Mouse (Mus musculus) erythroid progenitor cell, adult 5-6 weeks (primary cell): ENCODE results near the gene Ifnb1. TPM values are rescaled to one million over a fixed set of nuclear protein-coding genes. Genes with fewer than 3 reads are reported as not detected.

Experiments
- ATAC-seq: replicated peaks from 2 replicates; pipeline ENCODE4 v1.8.0; 2016; ENCODE audit warnings: moderate number of reproducible peaks, mild to moderate bottlenecking, moderate TSS enrichment, inconsistent platforms; ENCODE audit not compliant: poor library complexity, low FRiP score, severe bottlenecking
- total RNA-seq, 2 experiments: library from RNA; stranded (forward) in 1 of 2; stranded (reverse) in 1 of 2; fragments of 150-400 nt in 1 of 2; fragments of 186-747, 209-891 nt in 1 of 2; gene quantifications; 2 replicates each; pipeline versions ENCODE4 v1.2.3 to v1.2.4; 2015 to 2017; ENCODE audit warnings: low replicate concordance in 2 of 2

Ifnb1 gene
- total RNA-seq, 2 experiments from 2014 or later: not detected

DNA sequence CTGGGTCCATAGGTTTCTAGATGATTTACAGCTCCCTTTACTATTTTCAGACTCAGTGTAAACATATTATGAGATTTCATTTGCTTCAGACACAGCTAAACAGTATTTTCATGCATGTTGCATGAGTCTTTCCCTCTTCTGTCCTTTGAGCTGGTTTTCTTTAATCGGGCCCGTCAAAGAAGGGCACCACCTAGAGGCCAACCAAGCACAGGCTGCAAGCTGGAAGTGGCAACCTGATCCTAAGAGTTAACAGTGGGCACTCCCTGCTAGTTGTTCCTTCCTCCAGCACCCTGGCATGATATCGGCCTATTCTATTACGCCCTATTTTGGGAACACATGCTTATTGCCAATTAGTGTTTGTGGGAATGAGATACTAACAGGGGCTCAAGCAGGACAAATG lies 8.2 kb downstream of the Ifnb1 start:
- peak; percentile 86 for ATAC-seq

DNA sequence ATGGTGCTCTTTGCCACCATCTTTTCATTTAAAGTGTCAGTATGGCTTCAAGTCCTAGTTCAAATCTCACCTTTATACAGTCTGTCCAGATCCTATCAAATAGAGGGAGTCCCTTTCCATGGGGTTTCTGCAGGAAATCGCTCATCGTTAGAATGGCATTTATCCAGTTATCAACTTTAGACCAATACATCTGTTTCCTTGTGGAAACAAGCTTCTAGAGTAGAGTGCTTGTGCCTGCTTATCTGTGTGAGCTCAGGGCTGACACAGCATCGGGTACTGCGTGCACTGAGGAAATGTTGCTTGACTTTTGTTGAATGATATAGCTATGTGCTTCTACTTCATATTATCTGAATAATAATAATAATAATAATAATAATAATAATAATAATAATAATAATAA lies 8.8 kb downstream of the Ifnb1 start:
- ATAC-seq: peak; percentile 67

DNA sequence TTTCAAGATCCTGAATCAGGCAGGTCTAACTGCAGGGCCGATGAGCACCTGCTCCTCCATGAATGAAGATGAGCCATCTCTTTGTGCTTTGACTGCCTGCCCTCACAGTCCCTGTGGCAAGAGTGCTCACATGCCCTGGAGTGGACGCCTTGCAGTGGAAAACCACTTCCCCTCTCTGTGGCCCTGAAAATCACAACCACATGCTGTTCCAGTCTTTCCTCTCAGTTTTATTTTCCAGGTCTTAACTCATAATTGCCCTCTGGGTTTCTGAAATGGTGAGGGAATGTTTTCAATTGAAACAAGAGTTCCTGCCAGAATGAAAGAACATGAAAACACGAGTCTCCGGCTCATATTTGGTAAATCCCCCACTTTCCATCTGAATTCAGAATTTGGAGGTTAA lies 18.8 kb downstream of the Ifnb1 start:
- ATAC-seq: no peak

DNA sequence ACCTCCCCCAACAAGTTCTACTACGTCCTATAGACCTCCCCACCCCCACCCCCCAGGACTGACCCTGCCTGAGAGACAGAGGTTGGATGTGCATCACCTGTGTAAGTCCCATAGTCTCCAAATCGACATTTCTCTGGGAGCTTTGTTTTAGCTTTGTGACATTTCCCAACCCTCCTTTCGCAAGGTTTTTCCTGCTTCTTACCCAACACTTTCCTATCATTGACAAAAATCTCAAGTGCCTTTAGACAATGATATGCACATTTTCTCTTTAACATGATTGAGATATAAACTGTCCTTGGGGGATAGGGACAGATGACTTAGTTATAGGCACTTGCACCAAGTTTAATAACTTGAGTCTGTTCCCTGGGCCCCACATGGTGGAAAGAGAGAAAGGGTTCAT lies 21.3 kb downstream of the Ifnb1 start:
- no peak for ATAC-seq

DNA sequence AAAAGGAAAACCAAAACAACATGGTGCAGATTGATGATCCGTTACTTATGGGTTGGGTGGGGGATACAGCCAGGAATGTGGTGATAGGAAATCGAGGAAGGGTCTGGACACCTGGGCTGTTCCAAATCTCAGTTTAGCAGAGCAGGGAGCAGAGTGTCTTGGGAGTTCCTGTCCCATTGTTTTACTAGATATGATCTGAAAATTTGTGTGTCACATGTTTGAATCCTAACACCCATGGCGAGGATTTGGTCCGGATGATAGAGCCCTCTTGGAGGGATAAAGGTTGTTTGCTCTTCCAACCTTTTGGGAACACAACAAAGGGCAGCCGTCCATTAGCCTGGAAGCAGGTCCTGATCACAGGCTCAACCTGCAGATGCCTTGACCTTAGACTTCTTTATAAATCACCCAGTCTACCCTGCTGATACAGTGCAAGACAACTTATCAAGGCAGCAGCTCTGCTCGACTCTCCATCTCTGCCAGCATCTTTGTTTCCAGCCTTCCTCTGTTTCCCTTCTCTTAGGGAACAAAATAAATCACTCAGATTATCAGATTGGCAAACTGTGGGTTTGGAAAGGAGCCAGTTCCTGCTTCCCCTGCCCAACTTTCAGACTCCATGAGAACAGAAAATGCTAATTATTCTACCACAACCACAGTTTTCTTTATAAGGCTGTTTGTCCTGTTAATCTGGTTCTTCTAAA lies 26.1 kb downstream of the Ifnb1 start:
- ATAC-seq: no peak

DNA sequence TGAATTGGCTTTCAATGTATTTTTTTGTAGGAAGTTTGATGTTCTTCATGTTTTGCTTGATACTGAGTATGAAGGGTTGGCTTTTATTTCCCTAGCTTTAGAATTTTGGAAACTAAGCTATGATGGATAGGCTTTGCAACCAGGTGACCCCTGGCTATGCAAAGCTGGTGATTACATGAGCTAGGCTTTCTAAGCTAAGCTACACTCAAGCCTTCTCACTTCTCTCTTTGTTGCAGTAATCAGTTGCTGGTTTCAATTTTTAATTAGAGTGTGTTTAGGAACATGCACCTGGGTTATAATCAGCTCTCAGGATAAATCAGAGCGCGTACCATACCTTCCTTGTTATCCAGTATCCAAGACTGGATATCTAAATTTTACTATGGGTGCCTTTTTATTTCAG lies 33.0 kb downstream of the Ifnb1 start:
- ATAC-seq: no peak

DNA sequence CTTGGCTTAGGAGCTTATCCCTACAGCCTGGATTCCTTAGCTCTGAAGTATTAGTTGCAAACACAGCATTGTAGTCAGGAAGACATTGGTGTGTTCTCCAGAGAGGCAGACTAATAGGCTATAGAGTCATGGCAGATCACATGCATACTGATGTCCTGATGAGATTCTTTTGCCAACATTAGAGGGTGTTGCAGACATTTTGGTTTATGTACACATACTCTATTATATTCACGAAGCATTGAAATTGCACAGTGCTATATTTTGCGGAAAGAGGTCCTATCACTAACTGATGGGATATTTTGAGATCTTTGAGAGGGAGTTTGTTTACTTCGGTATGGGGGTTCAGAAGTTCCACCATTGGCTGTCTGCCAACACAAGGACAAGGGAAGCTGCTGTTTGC lies 34.5 kb downstream of the Ifnb1 start:
- no peak for ATAC-seq

DNA sequence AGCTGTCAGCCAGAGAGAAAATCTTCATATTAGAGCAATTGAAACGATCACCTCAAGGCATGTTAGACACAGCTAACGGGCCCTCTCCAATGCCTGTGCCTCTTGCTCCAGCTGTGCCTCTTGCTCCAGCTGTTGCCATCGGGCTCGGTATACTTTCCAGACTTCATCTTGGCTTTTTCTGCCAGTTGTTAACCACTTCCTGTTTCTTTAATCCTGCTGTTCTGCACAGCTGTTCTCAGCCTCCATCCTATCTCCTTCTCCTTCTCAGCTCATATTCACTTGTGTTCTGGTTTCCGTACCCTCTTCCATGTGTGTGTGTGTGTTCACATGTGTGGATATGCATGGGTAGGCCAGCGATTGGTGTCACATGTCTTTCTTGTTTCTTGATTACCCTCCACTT lies 42.4 kb downstream of the Ifnb1 start:
- no peak for ATAC-seq

DNA sequence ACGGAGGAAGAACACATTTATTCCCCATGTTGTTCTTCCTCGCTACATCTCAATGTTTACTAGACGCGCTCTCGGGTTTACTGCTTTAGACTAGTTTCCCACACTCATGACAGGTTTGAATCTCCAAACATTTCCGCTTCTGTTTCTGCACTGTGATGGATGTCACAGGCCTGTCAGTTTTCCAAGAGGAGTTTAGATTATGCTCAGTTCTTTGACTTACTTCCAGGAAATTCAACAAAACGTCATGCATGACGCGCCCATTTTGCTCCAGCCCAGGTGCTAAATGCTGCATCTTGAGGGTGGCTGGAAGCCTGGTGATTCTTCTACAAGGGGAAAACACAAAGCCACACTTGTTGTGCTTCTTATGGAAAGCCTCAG lies 43.8 kb downstream of the Ifnb1 start:
- no peak for ATAC-seq

DNA sequence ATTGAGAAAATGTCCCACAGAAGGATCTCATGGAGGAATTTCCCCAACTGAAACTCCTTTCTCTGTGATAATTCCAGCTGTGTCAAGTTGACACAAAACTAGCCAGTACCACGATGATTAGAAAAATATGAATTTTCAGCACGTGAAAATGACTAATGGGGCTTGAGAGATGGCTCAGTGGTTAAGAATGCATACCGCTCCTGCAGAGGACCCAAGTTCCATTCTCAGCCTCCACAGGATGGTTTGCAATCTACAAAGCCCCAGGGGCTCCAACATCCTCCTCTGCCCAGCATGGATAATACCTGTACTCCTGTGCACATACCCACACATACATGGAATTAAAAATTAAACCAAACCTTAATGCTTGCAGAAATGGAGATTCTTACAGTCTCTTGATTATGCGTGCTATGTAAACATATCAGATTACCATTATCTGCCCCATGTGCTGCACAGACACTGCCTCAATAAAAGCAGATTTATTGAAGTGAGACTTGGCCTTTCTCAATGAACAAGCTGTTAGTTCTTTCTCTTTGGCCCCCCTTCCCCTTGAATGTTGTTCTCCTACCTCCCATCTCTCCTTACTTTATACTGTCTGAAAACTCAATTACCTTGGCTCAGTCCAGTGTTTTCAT lies 44.3 kb downstream of the Ifnb1 start:
- no peak for ATAC-seq

DNA sequence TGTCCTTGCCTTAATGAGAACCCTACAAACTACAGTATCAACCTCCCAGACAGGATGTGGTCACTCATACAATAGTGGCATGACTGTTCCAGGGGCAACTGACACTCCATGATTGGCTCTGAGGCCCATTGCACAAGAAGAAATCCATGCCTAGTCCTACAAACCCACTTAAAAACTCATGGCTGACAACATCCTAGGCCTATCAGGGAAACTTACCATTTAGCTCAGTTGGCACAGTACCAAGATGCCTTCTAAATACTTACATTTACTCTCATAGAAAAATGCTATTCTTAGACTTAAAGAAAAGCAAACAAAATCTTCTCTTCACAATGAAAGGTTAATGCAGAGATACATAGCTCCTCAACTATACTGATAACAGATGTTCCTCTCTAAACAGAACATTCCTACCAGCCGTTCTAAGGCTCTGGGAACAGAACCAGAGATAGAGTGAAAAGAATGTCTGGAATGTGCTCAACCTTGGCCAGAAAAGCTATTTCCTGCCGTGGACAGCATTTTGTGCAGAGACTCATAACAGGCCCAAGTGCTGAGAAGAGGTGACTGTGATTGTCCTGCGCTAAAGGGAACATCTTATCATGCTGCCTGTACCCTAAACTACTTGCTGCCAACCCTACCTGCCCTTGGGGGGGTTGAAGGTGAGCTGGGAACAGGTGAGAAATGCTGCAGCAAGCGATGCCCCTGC lies 45.9 kb downstream of the Ifnb1 start:
- ATAC-seq: no peak

DNA sequence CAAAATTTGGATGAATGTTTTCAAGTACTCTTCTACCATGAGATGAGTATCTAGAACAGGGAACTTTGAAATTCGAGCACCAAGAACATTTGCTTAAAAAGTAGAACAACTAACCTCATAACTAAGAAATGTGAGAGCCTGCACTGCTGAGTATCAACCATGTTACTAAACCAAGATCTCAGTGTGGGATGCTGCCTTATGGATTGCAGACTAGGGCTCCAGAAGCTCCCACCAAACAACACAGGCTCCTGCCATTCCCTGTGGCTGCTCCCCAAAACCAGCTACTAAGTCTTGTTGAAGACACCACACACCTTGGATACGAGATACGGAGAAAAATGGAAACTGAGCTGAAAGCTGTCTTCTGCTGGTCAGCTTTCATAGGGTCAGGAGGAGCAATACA lies 46.5 kb downstream of the Ifnb1 start:
- ATAC-seq: no peak

Other genes starting within 250 kb of the Ifnb1 start
- gene Hacd4, start 83.8 kb downstream of the Ifnb1 start, total RNA-seq (2015; ENCODE audit: low replicate concordance): 4.2 and 10.1 TPM in 2 replicates
- 3.2 and 4.6 TPM in 2 replicates for gene Hacd4, start 83.8 kb downstream of the Ifnb1 start, total RNA-seq (2017; ENCODE audit: low replicate concordance)
- gene Ifna15, start 35.5 kb upstream of the Ifnb1 start, total RNA-seq (2015; ENCODE audit: low replicate concordance): not detected in 2 replicates
- gene Ifna15, start 35.5 kb upstream of the Ifnb1 start, total RNA-seq (2017; ENCODE audit: low replicate concordance): not detected in 2 replicates
- gene Ifna14, start 49.0 kb upstream of the Ifnb1 start, total RNA-seq (2015; ENCODE audit: low replicate concordance): not detected in 2 replicates
- not detected in 2 replicates for gene Ifna14, start 49.0 kb upstream of the Ifnb1 start, total RNA-seq (2017; ENCODE audit: low replicate concordance)
- not detected in 2 replicates for gene Ifna9, start 69.6 kb upstream of the Ifnb1 start, total RNA-seq (2015; ENCODE audit: low replicate concordance)
- gene Ifna9, start 69.6 kb upstream of the Ifnb1 start, total RNA-seq (2017; ENCODE audit: low replicate concordance): not detected in 2 replicates
- gene Ifna12, start 80.6 kb upstream of the Ifnb1 start, total RNA-seq (2015; ENCODE audit: low replicate concordance): not detected in 2 replicates
- not detected in 2 replicates for gene Ifna12, start 80.6 kb upstream of the Ifnb1 start, total RNA-seq (2017; ENCODE audit: low replicate concordance)
- not detected in 2 replicates for gene C87499, start 111.6 kb upstream of the Ifnb1 start, total RNA-seq (2015; ENCODE audit: low replicate concordance)
- gene C87499, start 111.6 kb upstream of the Ifnb1 start, total RNA-seq (2017; ENCODE audit: low replicate concordance): not detected in 2 replicates
- gene Ifna13, start 121.7 kb upstream of the Ifnb1 start, total RNA-seq (2015; ENCODE audit: low replicate concordance): not detected in 2 replicates
- gene Ifna13, start 121.7 kb upstream of the Ifnb1 start, total RNA-seq (2017; ENCODE audit: low replicate concordance): not detected in 2 replicates
- not detected in 2 replicates for gene Ifna16, start 154.2 kb upstream of the Ifnb1 start, total RNA-seq (2015; ENCODE audit: low replicate concordance)
- gene Ifna16, start 154.2 kb upstream of the Ifnb1 start, total RNA-seq (2017; ENCODE audit: low replicate concordance): not detected in 2 replicates
- gene Ifna2, start 161.1 kb upstream of the Ifnb1 start, total RNA-seq (2015; ENCODE audit: low replicate concordance): not detected in 2 replicates
- gene Ifna2, start 161.1 kb upstream of the Ifnb1 start, total RNA-seq (2017; ENCODE audit: low replicate concordance): not detected in 2 replicates
- gene Ifnab, start 168.6 kb upstream of the Ifnb1 start, total RNA-seq (2015; ENCODE audit: low replicate concordance): not detected in 2 replicates
- gene Ifnab, start 168.6 kb upstream of the Ifnb1 start, total RNA-seq (2017; ENCODE audit: low replicate concordance): not detected in 2 replicates
- not detected in 2 replicates for gene Gm26566, start 199.0 kb upstream of the Ifnb1 start, total RNA-seq (2015; ENCODE audit: low replicate concordance)
- 0.51 TPM in 1 of 2 replicates, not detected in the other for gene Gm26566, start 199.0 kb upstream of the Ifnb1 start, total RNA-seq (2017; ENCODE audit: low replicate concordance)
- 20.1 and 22.0 TPM in 2 replicates for gene Klhl9, start 199.7 kb upstream of the Ifnb1 start, total RNA-seq (2015; ENCODE audit: low replicate concordance)
- 21.1 and 31.8 TPM in 2 replicates for gene Klhl9, start 199.7 kb upstream of the Ifnb1 start, total RNA-seq (2017; ENCODE audit: low replicate concordance)
- gene Gm13271, start 232.1 kb upstream of the Ifnb1 start, total RNA-seq (2015; ENCODE audit: low replicate concordance): not detected in 2 replicates
- not detected in 2 replicates for gene Gm13271, start 232.1 kb upstream of the Ifnb1 start, total RNA-seq (2017; ENCODE audit: low replicate concordance)
- gene Gm13283, start 237.3 kb upstream of the Ifnb1 start, total RNA-seq (2015; ENCODE audit: low replicate concordance): not detected in 2 replicates
- not detected in 2 replicates for gene Gm13283, start 237.3 kb upstream of the Ifnb1 start, total RNA-seq (2017; ENCODE audit: low replicate concordance)